Mouse (Mus musculus) c-Kit-negative CD71-positive TER-119-positive erythroid progenitor cells, embryonic 14.5 days (primary cell): ENCODE measurements around the gene Gadd45b.

Source experiments
- DNase-seq: peaks from one replicate; pipeline ENCODE4 v3.0.0-alpha.2; 2013; ENCODE audit warnings: low read depth, low spot score

The Gadd45b gene

GRCm38 (mm10) chr10:80956385-80956784 is 26.5 kb downstream of the Gadd45b start:
- DNase-seq = no peak

GRCm38 (mm10) chr10:80956901-80957300 is 27.0 kb downstream of the Gadd45b start:
- DNase-seq = no peak

GRCm38 (mm10) chr10:80957791-80958190 is 27.9 kb downstream of the Gadd45b start:
- no peak for DNase-seq

- no peak for DNase-seq
Measured at GRCm38 (mm10) chr10:80958979-80959637, 29.2 kb downstream of the Gadd45b start.

GRCm38 (mm10) chr10:80960551-80961508 is 31.0 kb downstream of the Gadd45b start:
- DNase-seq = no peak

GRCm38 (mm10) chr10:80962051-80962472 is 32.2 kb downstream of the Gadd45b start:
- no peak for DNase-seq

DNA sequence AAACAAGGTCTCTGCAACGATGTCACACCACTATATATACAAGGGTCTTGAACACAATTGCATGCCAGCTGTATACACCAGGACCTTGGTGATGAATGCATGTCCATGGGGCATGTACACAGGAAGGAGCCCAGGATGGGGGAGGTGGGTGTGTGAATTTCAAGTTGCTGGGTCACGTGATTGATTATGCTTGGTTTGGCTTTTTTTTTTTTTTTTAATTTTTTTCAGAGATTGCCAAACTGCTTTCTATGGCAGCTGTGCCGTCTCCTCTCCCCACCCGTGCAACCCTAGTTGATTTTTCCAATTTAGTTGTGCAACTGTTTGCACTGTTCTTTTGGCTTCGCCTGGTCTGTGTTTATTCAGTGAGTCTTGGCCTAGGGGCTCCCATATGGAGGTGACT is 32.7 kb downstream of the Gadd45b start:
- no peak for DNase-seq

DNA sequence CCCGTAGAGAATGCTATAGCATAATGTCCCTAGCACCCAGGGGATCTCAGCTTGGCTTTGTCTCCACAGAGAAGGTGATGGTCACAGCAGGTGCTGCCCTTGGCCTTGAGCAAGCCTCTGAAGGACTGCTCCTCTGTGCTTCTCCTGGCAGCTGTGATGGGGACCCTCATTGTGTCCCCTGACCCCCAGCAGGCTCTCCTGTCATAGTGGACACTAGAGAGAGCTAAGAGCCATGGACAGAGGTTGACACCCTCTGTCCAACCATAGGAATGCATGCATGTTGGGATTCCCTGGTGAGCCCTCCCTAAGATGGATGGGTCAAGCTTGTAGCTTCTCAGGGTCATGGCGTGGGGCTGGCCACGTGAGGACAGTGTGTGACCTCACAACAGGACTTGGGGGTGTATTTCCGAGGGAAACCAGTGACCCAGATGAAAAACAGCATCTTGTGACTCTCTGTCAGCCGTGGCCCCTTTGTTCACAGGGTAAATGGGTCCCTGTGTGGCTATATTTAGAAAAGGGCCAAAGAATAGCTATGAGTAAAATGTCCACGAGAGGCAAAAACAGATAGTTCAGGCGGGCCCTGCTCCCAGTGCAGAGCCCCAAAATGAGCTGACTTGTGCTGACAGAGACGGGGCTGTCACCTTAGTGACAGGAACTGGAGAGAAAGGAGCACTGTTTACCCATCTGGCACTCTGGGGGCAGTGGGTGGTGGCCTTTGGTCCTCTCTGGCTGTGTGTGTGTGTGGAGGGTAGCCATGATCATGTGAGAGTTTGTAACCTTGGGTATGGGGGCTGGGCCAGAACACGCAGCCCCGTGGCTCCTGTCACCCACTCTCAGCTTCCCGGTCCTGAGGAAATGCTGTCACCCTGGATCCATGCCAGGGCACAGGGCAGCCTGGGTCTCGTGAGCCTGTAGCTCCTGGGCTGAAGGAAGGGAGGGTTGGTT is 33.4 kb downstream of the Gadd45b start:
- no peak for DNase-seq

DNA sequence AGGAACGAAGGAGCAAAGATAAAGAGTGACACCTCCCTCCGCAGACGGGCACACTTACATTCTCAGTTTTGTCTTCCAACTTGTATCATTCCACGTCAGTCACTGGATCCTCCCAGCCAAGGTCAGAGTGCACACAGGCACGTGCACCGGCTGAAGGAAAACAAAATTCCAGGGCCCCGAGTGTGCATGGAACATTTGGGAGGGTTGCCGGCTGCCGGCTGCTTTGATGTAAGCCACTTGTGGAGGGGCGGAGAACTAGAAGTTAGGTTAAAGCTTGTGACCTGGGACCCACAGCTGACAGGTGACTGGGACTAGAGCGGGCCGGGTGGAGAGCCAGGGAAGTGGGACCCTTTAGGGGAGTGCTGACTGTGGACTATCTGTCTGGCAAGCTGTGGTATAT is 36.4 kb downstream of the Gadd45b start:
- DNase-seq = no peak

- no peak for DNase-seq
Measured at GRCm38 (mm10) chr10:80967101-80967656, 37.3 kb downstream of the Gadd45b start.

GRCm38 (mm10) chr10:80968106-80968505 is 38.2 kb downstream of the Gadd45b start:
- DNase-seq = no peak

DNA sequence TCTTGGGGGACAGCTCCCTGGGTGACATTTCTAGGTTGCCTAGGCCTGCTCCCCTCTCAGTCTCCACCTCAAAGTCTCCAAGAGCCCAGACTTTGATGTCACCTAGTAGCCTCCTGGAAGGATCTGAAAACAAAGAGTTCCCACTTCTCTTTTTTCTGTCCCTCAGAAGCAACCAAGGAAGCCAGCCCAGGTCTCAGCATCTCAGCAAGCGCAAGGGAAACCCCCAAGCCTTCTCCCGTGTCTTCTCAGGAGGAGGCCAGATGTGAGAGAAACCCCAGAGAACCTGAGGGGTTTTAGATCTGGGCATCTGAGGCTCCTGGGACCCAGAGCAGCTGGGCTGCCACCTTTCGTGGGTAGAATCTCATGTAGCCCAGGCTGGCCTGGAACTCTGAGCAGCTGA is 39.4 kb downstream of the Gadd45b start:
- DNase-seq = no peak

DNA sequence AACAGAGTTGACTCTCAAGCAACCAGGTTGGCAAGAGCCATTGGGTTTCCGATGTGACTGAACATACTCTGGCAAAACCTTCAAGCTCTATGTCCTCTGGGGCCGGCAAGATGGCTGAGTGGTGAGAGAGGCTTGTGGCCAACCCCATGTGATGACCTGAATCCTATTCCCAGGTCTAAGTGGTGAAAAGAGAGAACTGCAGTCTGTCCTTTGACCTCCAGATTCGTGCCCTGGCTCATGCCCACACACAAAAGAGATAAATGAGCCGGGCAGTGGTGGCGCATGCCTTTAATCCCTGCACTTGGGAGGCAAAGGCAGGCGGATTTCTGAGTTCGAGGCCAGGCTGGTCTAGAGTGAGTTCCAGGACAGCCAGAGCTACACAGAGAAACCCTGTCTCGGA is 40.3 kb downstream of the Gadd45b start:
- DNase-seq = no peak

GRCm38 (mm10) chr10:80971533-80971932 is 41.7 kb downstream of the Gadd45b start:
- no peak for DNase-seq

DNA sequence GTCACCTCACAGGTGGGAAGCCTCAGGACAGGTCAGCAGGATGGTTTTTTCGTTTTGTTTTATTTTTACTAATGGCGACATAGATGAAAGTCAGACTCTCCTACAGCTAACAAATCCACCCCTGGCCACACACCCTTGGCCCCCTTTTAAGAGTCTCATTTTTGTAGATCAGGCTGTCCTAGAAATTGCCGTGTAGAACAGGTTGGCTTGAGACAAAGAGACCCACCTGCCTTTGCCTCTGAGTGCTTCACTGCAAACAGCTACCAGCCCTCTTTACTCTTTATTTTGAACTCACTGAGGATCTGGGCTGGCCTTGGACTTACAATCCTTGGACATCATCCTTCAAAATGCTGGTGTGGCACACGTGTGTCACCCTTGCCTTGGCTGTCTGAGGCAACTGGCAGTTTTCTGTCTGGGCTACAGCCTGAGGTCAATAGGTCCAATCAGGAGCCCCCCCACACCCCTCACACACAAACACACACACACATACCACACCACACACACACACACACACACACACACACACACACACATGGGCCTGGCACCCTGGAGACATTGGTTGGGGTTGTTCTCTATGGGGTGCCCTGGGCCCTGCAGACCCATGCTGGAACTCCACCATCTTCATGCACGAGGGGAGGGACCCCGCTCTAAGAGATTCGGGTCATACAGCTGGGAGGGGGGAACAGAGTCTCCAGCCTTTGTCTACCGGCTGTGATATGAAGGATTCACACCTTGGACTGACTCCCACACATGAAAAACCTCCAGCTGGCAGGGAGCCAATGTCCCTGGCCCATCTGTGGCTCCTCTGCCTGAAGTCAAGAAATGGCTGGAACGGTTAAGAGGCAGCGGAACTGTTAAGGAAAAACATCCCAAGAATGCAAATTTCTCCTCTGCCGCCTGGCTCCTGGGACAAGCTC is 42.5 kb downstream of the Gadd45b start:
- no peak for DNase-seq

- no peak for DNase-seq
Measured at GRCm38 (mm10) chr10:80973722-80974121, 43.8 kb downstream of the Gadd45b start.

- DNase-seq = no peak
Measured at GRCm38 (mm10) chr10:80975478-80975877, 45.6 kb downstream of the Gadd45b start.

DNA sequence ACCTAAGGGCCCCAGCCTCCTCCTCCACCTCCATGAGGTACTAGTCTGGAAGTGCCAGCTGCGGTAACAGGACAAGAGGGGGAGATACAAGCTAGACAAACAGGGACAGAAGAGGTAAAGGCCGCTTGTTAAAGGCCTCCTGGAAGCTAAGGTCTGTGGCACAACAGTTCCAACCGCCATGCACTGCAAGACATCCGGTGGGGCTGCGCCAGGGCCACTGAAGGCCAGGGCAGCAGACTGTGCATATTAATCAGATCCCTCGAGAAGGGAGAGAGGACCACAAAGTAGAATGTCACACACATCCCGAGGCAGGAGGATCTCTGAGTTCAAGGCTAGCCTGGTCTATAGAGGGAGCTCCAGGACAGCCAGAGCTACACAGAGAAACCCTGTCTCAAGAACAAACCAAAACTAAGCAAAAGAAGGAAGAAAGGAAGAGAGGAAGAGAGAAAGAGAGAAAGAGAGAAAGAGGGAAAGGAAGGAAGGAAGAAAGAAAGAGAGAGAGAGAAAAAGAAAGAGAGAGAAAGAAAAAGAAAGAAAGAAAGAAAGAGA is 51.8 kb downstream of the Gadd45b start:
- no peak for DNase-seq
